Mouse (Mus musculus): ENCODE data around the gene Nmnat2. TPM values are rescaled to one million over a fixed set of nuclear protein-coding genes. Genes with fewer than 3 reads are reported as not detected.

The Nmnat2 gene
- polyA plus RNA-seq, 1 experiment from 2014 or later = 11.7 TPM

DNA sequence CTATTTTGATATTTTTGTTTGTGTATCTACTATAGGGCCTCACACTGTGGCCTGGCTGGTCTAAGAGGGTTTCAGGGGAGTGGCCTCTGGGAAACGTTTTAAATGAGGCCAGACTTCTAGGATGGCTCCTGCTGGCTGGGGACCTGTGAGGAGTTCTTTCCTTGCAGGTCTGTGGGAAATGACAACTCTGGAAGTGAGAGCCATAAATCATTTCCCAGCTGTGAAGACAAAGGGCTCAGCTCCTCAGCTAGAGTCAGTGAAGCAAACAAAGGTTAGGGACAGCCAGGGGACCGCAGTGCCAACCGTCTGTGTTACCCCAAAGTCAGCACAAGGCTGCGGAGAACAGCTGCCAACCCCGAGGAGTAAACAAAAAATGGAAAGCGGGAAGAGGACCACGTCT is 107.8 kb downstream of the Nmnat2 start:
- DNase-seq (ENCODE audit: low spot score) = no peak
- 63% methylated on average over 7 of the region's 7 CpGs for WGBS
- no peak overlapping the region for H3K9ac ChIP-seq (ENCODE audit: low read length)
- H3K4me2 ChIP-seq (ENCODE audit: low read depth, low read length, severe bottlenecking) = no peak overlapping the region
- no peak for ATAC-seq (replicated peaks; ENCODE audit: low FRiP score)
- no peak overlapping the region for H3K27ac ChIP-seq (ENCODE audit: low read depth, low read length)
- H3K4me3 ChIP-seq (ENCODE audit: low read depth, low read length) = no peak overlapping the region
- no peaks in the 10 kb centered on the region for H3K36me3 ChIP-seq (ENCODE audit: control insufficient read depth, insufficient read depth, low read length)
- H3K27me3 ChIP-seq (ENCODE audit: control insufficient read depth, insufficient read depth, low read length) = peaks cover 4% of the 10 kb centered on the region; the same call in 1 of the 2 replicates
- H3K9me3 ChIP-seq (ENCODE audit: control insufficient read depth, low read length) = no peaks in the 10 kb centered on the region
- H3K4me1 ChIP-seq (replicated peaks; ENCODE audit: control insufficient read depth, insufficient read depth, low read length) = no peaks in the 10 kb centered on the region

DNA sequence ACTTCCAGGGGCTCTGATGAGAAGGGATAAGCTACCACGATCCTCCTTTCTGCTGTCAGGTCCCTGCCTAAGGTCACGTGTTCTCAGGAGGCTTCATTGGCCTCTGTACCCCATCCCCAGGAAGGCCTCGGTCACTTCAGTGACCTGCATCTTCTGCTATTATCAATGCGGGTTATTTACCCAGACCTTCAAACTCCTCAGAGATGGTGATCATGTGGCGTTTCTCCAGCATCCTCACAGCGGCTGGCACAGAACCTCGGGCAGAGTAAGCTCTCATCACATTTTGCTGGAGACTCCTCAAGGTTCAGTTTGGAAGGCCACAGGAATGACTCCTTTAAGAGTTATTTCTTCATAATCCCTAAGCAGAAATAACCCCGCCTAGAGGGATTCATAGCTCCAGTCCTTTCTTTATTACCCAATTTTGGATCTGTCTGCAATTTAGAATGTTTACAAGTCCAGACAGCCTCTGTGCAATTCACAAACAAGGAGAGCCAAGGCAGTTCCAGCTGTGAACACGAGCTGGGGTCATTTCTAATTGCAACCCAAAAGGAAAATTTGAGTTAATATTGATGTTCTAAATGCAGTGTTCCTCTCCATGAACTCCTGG is 110.1 kb downstream of the Nmnat2 start:
- H3K9me3 ChIP-seq (ENCODE audit: control insufficient read depth, low read length) = no peaks in the 10 kb centered on the region
- 85% methylated on average over 9 of the region's 9 CpGs for WGBS
- no peaks in the 10 kb centered on the region for H3K4me1 ChIP-seq (replicated peaks; ENCODE audit: control insufficient read depth, insufficient read depth, low read length)
- ATAC-seq (replicated peaks; ENCODE audit: low FRiP score) = no peak
- H3K27ac ChIP-seq (ENCODE audit: low read depth, low read length) = no peak overlapping the region
- H3K27me3 ChIP-seq (ENCODE audit: control insufficient read depth, insufficient read depth, low read length) = no peaks in the 10 kb centered on the region; the same call in 1 of the 2 replicates
- no peak overlapping the region for H3K4me3 ChIP-seq (ENCODE audit: low read depth, low read length)
- H3K9ac ChIP-seq (ENCODE audit: low read length) = no peak overlapping the region
- DNase-seq (ENCODE audit: low spot score) = no peak
- H3K4me2 ChIP-seq (ENCODE audit: low read depth, low read length, severe bottlenecking) = no peak overlapping the region
- no peaks in the 10 kb centered on the region for H3K36me3 ChIP-seq (ENCODE audit: control insufficient read depth, insufficient read depth, low read length)

DNA sequence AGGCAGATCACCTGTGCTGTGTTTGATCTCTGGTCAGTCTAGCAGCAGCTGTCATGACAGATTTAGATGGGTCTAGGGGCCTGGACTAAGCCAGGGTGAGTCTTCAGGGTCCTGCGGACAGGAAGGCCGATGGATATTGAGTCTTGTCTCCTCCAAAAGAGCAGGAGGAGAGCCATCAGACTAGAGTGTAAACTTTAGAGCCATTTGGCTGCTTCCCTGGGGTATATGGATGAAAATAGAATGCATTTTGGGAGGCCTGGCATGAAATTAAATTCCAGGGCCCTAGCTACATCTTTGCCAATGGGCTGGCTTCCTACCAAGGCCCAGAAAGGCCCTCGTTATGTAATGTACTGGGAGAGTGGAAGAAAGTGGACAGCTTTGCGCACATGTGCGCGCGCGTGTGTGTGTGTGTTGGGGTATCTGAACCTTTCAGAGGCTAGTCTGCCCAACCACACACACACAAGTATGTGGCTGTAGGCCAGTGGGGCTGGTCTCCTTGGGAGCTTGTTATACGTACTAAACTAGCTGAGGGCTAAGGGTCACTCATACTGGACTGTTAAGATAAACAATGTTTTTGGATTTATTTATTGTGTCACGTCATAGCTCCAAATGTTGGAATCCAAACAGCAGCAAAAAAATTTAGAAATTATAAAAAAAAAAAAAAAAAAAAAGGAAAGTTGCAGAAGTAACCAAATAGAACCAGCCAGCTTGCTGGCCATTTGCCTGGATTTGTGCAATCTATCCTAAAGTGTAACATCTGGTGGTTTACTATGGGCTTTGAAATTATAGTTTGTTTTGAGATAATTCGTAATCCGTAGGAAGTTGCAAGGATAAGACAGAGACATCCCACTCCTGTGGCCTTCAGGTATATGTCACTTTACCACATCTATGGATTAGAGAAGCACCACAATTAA is 110.9 kb downstream of the Nmnat2 start:
- 90% methylated on average over 12 of the region's 12 CpGs for WGBS
- ATAC-seq (replicated peaks; ENCODE audit: low FRiP score) (no peak), DNase-seq (ENCODE audit: low spot score) (no peak)
- Histone ChIP-seq H3K36me3 (ENCODE audit: control insufficient read depth, insufficient read depth, low read length) (no peaks in the 10 kb centered on the region), H3K4me3 (ENCODE audit: low read depth, low read length) (no peak overlapping the region), H3K27ac (ENCODE audit: low read depth, low read length) (no peak overlapping the region), H3K9ac (ENCODE audit: low read length) (no peak overlapping the region), H3K4me2 (ENCODE audit: low read depth, low read length, severe bottlenecking) (no peak overlapping the region), H3K27me3 (ENCODE audit: control insufficient read depth, insufficient read depth, low read length) (no peaks in the 10 kb centered on the region), H3K9me3 (ENCODE audit: control insufficient read depth, low read length) (no peaks in the 10 kb centered on the region), H3K4me1 (replicated peaks; ENCODE audit: control insufficient read depth, insufficient read depth, low read length) (no peaks in the 10 kb centered on the region)

DNA sequence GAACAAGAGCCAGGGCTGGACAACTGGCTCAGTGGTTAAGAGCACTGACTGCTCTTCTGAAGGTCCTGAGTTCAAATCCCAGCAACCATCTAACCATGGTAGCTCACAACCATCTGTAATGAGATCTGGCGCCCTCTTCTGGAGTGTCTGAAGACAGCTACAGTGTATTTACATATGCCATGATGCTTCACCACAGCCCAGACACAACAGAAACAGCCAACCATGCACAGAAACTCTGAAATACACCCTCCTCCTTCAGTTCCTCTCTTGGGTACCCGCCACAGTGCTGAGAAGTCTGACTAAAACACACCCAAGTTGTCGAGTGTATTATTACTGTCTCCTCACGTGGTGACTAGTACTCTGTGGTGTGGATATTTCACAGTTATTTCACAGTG is 111.6 kb downstream of the Nmnat2 start:
- Histone ChIP-seq H3K27ac (ENCODE audit: low read depth, low read length) (no peak overlapping the region), H3K36me3 (ENCODE audit: control insufficient read depth, insufficient read depth, low read length) (no peaks in the 10 kb centered on the region), H3K4me3 (ENCODE audit: low read depth, low read length) (no peak overlapping the region), H3K4me1 (replicated peaks; ENCODE audit: control insufficient read depth, insufficient read depth, low read length) (no peaks in the 10 kb centered on the region), H3K9ac (ENCODE audit: low read length) (no peak overlapping the region), H3K27me3 (ENCODE audit: control insufficient read depth, insufficient read depth, low read length) (peaks cover under 1% of the 10 kb centered on the region; the same call in 1 of the 2 replicates), H3K4me2 (ENCODE audit: low read depth, low read length, severe bottlenecking) (no peak overlapping the region), H3K9me3 (ENCODE audit: control insufficient read depth, low read length) (no peaks in the 10 kb centered on the region)
- ATAC-seq (replicated peaks; ENCODE audit: low FRiP score) = no peak
- 76% methylated on average over 4 of the region's 4 CpGs for WGBS
- DNase-seq (ENCODE audit: low spot score) = no peak

DNA sequence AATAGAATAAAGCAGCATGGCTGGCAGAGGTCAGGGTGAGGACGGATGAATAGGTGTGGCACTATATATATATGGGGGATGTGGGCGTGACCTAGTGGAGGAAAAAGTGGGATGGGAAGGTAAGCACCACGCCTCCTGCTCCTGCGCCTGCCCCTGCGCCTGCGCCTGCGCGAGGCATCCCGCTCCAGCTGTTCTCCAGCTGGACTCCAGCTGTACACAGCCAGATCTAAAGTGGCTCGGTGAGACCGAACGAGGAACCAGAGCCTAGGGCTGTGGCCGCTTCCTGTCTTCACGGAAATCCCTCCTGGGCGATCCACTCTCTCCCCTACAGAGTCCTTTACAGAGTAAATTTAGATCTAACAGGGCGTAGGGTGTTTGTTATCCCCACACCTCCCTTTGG is 116.8 kb downstream of the Nmnat2 start:
- no peaks in the 10 kb centered on the region for H3K36me3 ChIP-seq (ENCODE audit: control insufficient read depth, insufficient read depth, low read length)
- peak; percentile 60 for DNase-seq (ENCODE audit: low spot score)
- 42% methylated on average over 16 of the region's 16 CpGs for WGBS
- no peak overlapping the region for H3K4me2 ChIP-seq (ENCODE audit: low read depth, low read length, severe bottlenecking)
- no peak for ATAC-seq (replicated peaks; ENCODE audit: low FRiP score)
- H3K27ac ChIP-seq (ENCODE audit: low read depth, low read length) = no peak overlapping the region
- H3K4me1 ChIP-seq (replicated peaks; ENCODE audit: control insufficient read depth, insufficient read depth, low read length) = peaks cover 9% of the 10 kb centered on the region
- H3K9me3 ChIP-seq (ENCODE audit: control insufficient read depth, low read length) = no peaks in the 10 kb centered on the region
- peaks cover 7% of the 10 kb centered on the region; the same call in 1 of the 2 replicates for H3K27me3 ChIP-seq (ENCODE audit: control insufficient read depth, insufficient read depth, low read length)
- H3K9ac ChIP-seq (ENCODE audit: low read length) = no peak overlapping the region
- no peak overlapping the region for H3K4me3 ChIP-seq (ENCODE audit: low read depth, low read length)

DNA sequence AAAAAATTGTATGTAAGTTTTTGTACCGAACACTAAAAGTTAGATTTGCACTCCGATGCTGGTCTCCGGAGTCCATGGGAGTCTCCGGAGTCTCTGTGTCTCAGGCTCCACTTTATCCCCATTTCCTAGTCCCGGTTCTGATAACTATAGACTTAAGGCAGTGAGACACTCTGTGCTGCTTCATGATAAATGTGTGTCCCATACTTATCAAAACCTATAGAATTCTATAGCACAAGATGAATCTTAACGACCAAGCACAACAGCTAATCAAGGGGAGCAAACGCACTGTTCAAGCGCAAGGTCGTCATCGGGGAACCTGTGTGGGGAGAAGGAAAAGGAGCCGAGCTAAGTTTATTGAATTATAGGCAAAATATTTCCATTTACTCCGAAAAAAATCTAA is 117.2 kb downstream of the Nmnat2 start:
- H3K9ac ChIP-seq (ENCODE audit: low read length) = no peak overlapping the region
- ATAC-seq (replicated peaks; ENCODE audit: low FRiP score) = no peak
- H3K27me3 ChIP-seq (ENCODE audit: control insufficient read depth, insufficient read depth, low read length) = peaks cover 7% of the 10 kb centered on the region; the same call in 1 of the 2 replicates
- H3K9me3 ChIP-seq (ENCODE audit: control insufficient read depth, low read length) = no peaks in the 10 kb centered on the region
- H3K4me3 ChIP-seq (ENCODE audit: low read depth, low read length) = no peak overlapping the region
- no peak overlapping the region for H3K27ac ChIP-seq (ENCODE audit: low read depth, low read length)
- WGBS = 37% methylated on average over 12 of the region's 12 CpGs
- H3K4me2 ChIP-seq (ENCODE audit: low read depth, low read length, severe bottlenecking) = no peak overlapping the region
- no peak for DNase-seq (ENCODE audit: low spot score)
- no peaks in the 10 kb centered on the region for H3K36me3 ChIP-seq (ENCODE audit: control insufficient read depth, insufficient read depth, low read length)
- peaks cover 9% of the 10 kb centered on the region for H3K4me1 ChIP-seq (replicated peaks; ENCODE audit: control insufficient read depth, insufficient read depth, low read length)

DNA sequence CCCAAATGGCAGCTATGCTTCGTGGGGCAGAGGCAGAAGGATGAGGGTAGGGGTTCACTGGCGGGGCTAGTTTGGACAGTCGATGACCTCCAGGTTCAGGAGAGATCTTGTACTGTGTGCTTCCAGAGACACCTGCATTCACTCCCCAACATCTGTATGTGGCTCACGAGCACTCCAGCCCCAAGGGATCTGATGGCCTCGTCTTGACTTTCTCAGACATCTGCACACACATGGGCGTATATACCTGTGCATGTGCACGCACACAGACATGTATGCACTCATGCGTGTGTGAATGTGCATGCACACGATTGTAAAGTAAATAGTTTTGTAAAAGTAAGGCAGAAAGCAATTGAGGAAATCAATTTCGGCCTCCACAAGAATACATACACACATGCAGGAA is 117.9 kb downstream of the Nmnat2 start:
- DNase-seq (ENCODE audit: low spot score) = no peak
- Histone ChIP-seq H3K9me3 (ENCODE audit: control insufficient read depth, low read length) (no peaks in the 10 kb centered on the region), H3K36me3 (ENCODE audit: control insufficient read depth, insufficient read depth, low read length) (no peaks in the 10 kb centered on the region), H3K4me1 (replicated peaks; ENCODE audit: control insufficient read depth, insufficient read depth, low read length) (peaks cover 9% of the 10 kb centered on the region), H3K4me3 (ENCODE audit: low read depth, low read length) (no peak overlapping the region), H3K27ac (ENCODE audit: low read depth, low read length) (no peak overlapping the region), H3K27me3 (ENCODE audit: control insufficient read depth, insufficient read depth, low read length) (peaks cover 7% of the 10 kb centered on the region; the same call in 1 of the 2 replicates), H3K9ac (ENCODE audit: low read length) (no peak overlapping the region), H3K4me2 (ENCODE audit: low read depth, low read length, severe bottlenecking) (no peak overlapping the region)
- peak; percentile 27; the same call in 1 of the 2 replicates for ATAC-seq (replicated peaks; ENCODE audit: low FRiP score)
- 28% methylated on average over 10 of the region's 10 CpGs for WGBS

DNA sequence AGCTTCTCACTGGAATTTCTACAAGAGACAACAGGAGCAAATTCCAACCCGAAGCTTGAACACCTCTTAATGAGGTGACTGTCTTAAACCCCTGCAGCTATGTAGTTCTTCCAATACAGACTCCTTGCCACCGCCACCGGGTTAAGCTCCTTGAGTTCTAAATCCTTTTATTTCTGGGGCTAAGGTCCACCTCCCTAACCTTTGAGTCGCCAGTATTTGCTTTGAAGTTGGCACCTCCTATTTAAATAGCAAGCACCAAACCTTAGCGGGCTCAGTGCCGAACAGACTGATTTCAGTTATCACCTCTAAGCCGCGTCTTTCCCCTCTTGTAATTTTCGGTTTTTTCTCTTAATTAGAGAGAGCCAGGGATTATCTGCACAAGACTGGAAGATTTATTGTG is 118.6 kb downstream of the Nmnat2 start:
- Histone ChIP-seq H3K9ac (ENCODE audit: low read length) (no peak overlapping the region), H3K27ac (ENCODE audit: low read depth, low read length) (no peak overlapping the region; the same call in 1 of the 2 replicates), H3K4me1 (replicated peaks; ENCODE audit: control insufficient read depth, insufficient read depth, low read length) (peaks cover 9% of the 10 kb centered on the region), H3K4me2 (ENCODE audit: low read depth, low read length, severe bottlenecking) (peak overlapping the region; percentile 5; the same call in 1 of the 2 replicates), H3K9me3 (ENCODE audit: control insufficient read depth, low read length) (no peaks in the 10 kb centered on the region), H3K4me3 (ENCODE audit: low read depth, low read length) (no peak overlapping the region), H3K27me3 (ENCODE audit: control insufficient read depth, insufficient read depth, low read length) (peaks cover 7% of the 10 kb centered on the region; the same call in 1 of the 2 replicates), H3K36me3 (ENCODE audit: control insufficient read depth, insufficient read depth, low read length) (no peaks in the 10 kb centered on the region)
- DNase-seq (ENCODE audit: low spot score) (no peak), ATAC-seq (replicated peaks; ENCODE audit: low FRiP score) (no peak; the same call in 1 of the 2 replicates)
- 2% methylated on average over 9 of the region's 9 CpGs for WGBS

All from forebrain, embryonic 11.5 days (tissue).